Mouse (Mus musculus): ENCODE measurements around the gene Oxsr1. TPM values are rescaled to one million over a fixed set of nuclear protein-coding genes. Genes with fewer than 3 reads are reported as not detected.
"Not testable (repeated sequence)": the region's sequence is repeated elsewhere in the genome, so short reads cannot be mapped to it uniquely, and the experiment has no call there.

Oxsr1 gene
- polyA plus RNA-seq, 1 experiment from 2014 or later: 41.7 TPM

DNA sequence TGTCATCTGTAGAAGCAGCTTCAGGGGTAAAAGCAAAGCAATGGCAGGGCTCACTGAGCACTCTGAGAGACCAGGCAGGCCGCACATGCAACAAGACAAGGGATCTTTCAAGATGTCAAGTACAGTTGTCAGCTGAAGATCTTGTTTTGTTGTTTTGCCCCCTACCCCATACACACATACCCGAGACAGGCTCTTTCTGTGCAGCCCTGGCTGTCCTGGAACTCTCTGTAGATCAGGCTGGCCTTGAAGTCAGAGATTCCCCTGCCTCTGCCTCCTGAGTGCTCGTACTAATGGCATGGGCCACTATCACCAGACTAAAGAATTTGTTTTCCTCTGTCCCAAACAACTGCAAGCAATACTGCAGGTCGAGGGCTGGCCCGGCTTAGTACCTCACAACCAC is 44.2 kb downstream of the Oxsr1 start:
- in situ Hi-C loops (cut with MboI; ENCODE audit: low pct_unique_long_range_greater_than_20kb): no loop called here
- CTCF ChIA-PET: interaction anchor here (0.8 kb wide), 1 partner anchor 10 kb away, joined by 3 read pairs; no protein-coding TSS in a partner anchor
- no peak for TF ChIP-seq CTCF (IDR thresholded peaks at IDR 0.05)
- no peaks in the 10 kb centered on the region for H3K27me3 ChIP-seq
- POLR2A ChIA-PET: no interaction called here
- DNase-seq (ENCODE audit: low read depth, low spot score) (no peak), ATAC-seq (no peak)

DNA sequence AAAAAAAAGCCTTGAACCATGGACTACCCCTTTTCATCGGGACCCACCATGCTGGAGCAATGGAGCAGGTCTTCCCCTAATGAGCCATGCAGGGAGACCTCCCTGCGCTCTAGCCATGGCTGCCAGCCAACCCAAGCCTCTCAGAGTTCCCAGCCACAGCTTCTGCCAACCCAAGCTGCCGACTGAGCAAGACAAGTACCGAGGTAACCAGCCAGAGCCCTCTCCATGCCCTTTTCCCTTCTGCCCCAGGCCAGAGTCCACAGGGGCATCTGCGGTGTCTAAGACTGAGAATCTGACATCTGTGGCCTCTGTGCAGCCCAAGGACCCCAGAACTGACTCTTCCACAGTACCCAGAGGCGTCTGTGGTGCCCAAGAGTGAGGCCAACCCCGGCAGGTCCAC is 45.9 kb downstream of the Oxsr1 start:
- POLR2A ChIA-PET: no interaction called here
- no peaks in the 10 kb centered on the region for H3K27me3 ChIP-seq
- DNase-seq (ENCODE audit: low read depth, low spot score) (no peak), ATAC-seq (no peak)
- in situ Hi-C loops (cut with MboI; ENCODE audit: low pct_unique_long_range_greater_than_20kb): no loop called here
- CTCF ChIA-PET: no interaction called here
- no peak for TF ChIP-seq CTCF (IDR thresholded peaks at IDR 0.05)

DNA sequence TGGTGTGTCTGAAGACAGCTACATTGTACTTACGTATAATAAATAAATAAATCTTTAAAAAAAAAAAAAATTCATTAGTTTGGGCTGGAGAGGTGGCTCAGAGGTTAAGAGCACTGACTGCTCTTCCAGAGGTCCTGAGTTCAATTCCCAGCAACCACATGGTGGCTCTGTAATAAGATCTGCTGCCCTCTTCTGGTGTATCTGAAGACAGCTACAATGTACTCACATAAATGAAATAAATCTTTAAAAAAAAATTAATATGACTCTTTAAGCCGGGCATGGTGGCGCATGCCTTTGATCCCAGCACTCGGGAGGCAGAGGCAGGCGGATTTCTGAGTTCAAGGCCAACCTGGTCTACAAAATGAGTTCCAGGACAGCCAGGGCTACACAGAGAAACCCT is 47.4 kb downstream of the Oxsr1 start:
- H3K27me3 ChIP-seq; in situ Hi-C loops (cut with MboI; ENCODE audit: low pct_unique_long_range_greater_than_20kb); POLR2A ChIA-PET; DNase-seq (ENCODE audit: low read depth, low spot score); ATAC-seq: not testable (repeated sequence)
- CTCF ChIA-PET: interaction anchor here (0.8 to 2.1 kb wide), 3 partner anchors 10 to 26 kb away, joined by 3 to 6 read pairs (median 5); no protein-coding TSS in a partner anchor
- peak; percentile 56 for TF ChIP-seq CTCF (IDR thresholded peaks at IDR 0.05)

DNA sequence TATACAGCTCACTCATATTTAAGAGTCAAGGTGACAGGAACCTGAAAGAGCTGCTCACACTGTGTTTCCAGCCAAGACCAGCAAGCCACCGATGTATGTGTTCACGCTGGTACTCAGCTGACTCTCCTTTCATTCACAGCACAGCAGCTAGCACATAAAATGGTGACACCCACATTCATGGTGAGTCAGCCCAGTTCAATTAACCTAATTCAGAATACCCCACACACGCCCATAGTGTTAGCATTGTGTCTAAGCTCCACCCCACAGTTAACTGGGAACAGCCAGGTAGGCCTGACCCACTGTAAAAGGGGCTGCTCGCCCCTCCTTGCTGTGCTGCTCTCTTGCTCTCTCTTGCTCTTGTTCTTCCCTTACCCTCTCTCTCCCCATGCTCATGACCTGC is 50.7 kb downstream of the Oxsr1 start:
- no peaks in the 10 kb centered on the region for H3K27me3 ChIP-seq
- ChIA-PET POLR2A (no interaction called here), CTCF (interaction anchor here (2.1 kb wide), 1 partner anchor 16 kb away, joined by 4 read pairs; no protein-coding TSS in a partner anchor)
- no peak for ATAC-seq
- DNase-seq (ENCODE audit: low read depth, low spot score): no peak
- no peak for TF ChIP-seq CTCF (IDR thresholded peaks at IDR 0.05)
- in situ Hi-C loops (cut with MboI; ENCODE audit: low pct_unique_long_range_greater_than_20kb): no loop called here

DNA sequence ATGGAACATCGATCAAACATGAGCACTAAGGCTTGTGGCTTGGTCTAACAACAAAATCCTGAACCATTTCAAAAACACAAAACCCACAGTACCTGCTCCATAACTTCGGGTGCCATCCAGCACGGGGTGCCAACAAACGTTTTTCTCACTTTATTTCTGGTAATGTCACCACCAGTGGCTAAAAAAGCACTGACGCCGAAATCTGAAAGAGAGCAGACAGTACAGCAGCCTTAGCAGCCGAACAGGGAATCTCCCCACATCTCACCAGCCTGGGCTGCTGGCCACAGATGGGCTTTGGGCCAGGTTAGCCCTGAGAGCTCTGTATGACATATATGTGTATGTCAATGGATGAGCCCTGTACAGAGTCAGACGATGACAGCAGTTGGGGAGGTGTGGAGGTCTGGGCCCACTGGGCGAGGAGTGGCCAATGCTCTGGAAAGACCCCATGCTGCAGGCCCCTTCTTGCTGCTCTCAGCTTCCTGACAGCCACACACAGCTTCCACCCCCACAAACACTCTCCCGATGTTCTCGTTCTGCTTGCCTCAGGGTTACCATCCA is 53.6 kb downstream of the Oxsr1 start:
- no peak for TF ChIP-seq CTCF (IDR thresholded peaks at IDR 0.05)
- no peaks in the 10 kb centered on the region for H3K27me3 ChIP-seq
- in situ Hi-C loops (cut with MboI; ENCODE audit: low pct_unique_long_range_greater_than_20kb): no loop called here
- POLR2A ChIA-PET: no interaction called here
- ATAC-seq (no peak), DNase-seq (ENCODE audit: low read depth, low spot score) (no peak)
- CTCF ChIA-PET: no interaction called here

DNA sequence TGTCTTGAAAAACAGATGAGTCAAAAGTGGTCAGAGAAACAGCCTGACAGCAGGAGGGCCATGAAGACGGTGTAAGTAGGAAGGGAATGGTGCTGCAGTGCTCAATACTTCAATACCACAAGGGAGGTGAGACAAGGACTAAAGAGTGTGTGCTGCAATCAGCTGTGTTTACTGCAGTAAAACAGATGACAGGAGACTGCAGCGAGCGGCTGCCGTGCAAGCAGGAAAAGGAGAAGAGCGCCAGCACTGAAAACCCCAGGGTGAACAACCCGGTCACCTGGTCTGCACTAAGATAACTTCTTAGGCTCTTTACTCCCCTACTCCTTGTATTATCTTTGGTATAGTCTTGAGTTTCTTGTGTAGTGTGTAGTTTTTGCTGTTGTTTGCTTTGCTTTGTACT is 54.1 kb downstream of the Oxsr1 start:
- TF ChIP-seq CTCF (IDR thresholded peaks at IDR 0.05): no peak
- H3K27me3 ChIP-seq: no peaks in the 10 kb centered on the region
- ChIA-PET CTCF (no interaction called here), POLR2A (no interaction called here)
- in situ Hi-C loops (cut with MboI; ENCODE audit: low pct_unique_long_range_greater_than_20kb): no loop called here
- ATAC-seq (no peak), DNase-seq (ENCODE audit: low read depth, low spot score) (no peak)

DNA sequence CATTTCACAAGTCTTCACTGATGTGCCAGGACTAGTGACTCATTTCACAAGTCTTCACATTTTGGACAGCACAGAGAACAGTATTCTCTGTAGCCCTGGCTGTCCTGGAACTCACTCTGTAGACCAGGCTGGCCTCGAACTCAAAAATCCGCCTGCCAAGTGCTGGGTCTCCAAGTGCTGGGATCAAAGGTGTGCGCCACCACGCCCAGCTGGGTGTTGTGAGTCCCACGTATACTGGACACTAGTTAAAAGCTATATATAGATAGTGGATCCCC is 56.2 kb downstream of the Oxsr1 start:
- ATAC-seq; in situ Hi-C loops (cut with MboI; ENCODE audit: low pct_unique_long_range_greater_than_20kb); H3K27me3 ChIP-seq; CTCF ChIA-PET; DNase-seq (ENCODE audit: low read depth, low spot score): not testable (repeated sequence)
- POLR2A ChIA-PET: interaction anchor here (0.6 kb wide), 1 partner anchor 18 kb away, joined by 3 read pairs; no protein-coding TSS in a partner anchor

DNA sequence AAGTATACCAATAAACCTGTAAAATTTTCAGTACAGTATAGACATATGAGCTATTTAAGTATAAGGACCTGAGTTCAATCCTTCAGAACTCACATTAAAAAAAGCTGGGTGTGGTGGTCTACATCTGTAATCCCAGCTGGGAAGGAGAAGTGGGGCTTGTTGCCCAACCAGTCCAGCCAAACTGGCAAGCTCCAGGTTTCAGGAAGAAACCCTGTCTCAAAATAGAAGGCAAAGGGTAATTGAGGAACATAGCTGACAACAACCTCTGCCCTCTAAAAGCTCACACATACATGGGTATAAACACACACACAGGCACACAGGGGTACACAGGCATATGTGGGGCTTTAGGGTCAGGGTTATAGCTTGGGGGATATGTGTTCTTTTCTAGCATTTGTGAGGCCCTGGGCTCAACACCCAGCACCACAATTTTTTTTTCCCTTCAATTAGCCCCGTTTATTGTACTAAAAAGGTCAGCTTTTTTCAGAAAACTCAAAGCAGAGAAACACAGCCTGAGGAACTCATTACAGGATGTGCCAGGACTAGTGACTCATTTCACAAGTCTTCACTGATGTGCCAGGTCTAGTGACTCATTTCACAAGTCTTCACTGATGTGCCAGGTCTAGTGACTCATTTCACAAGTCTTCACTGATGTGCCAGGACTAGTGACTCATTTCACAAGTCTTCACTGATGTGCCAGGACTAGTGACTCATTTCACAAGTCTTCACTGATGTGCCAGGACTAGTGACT is 56.7 kb downstream of the Oxsr1 start:
- ATAC-seq; DNase-seq (ENCODE audit: low read depth, low spot score); in situ Hi-C loops (cut with MboI; ENCODE audit: low pct_unique_long_range_greater_than_20kb); H3K27me3 ChIP-seq: not testable (repeated sequence)
- POLR2A ChIA-PET: interaction anchor here (0.5 to 0.6 kb wide), 2 partner anchors 17 to 93 kb away, joined by 3 to 7 read pairs; no protein-coding TSS in a partner anchor
- CTCF ChIA-PET: interaction anchor here (1.6 kb wide), 1 partner anchor 8 kb away, joined by 5 read pairs; no protein-coding TSS in a partner anchor

DNA sequence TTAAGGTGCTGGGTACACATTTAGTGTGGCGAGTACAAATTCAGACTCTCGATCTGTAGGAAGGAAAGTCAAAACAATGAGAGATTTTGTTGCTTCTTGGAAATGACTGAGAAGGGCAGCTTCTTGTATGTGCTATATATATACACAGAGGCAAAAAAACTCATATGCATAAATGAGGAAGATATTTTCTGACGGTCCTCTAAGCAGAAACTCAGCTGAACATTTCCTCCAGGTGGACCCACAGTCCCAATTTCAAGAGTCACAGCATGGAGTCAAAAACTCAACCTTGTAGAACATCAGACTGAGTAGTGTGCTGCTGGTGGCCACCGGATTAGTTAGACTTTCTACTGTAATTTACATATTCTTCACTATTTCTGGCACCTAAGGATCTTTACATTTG is 59.2 kb downstream of the Oxsr1 start:
- no peaks in the 10 kb centered on the region for H3K27me3 ChIP-seq
- ChIA-PET CTCF (interaction anchor here (2.0 kb wide), 1 partner anchor 11 kb away, joined by 6 read pairs; no protein-coding TSS in a partner anchor), POLR2A (interaction anchor here (0.7 kb wide), 1 partner anchor 103 kb away, joined by 3 read pairs; no protein-coding TSS in a partner anchor)
- in situ Hi-C loops (cut with MboI; ENCODE audit: low pct_unique_long_range_greater_than_20kb): no loop called here
- no peak for DNase-seq (ENCODE audit: low read depth, low spot score)
- TF ChIP-seq CTCF (IDR thresholded peaks at IDR 0.05): no peak
- ATAC-seq: no peak

DNA sequence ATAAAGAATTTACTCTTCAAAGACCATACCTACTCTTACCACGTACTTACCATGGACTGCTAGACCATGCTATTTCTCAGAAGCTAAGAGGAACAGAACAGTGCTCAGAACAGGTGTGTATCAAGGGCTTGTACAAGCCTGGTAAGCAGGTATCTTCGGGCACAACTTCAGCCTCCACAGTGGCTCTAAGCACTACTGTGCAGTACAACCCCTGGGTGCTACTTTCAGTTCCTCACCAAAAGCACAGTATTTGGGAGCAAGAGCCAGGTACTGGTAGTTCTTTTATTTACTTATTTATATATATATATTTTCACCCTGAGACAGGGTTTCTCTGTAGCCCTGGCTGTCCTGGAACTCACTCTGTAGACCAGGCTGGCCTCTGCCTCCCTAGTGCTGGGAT is 61.4 kb downstream of the Oxsr1 start:
- no peaks in the 10 kb centered on the region for H3K27me3 ChIP-seq
- TF ChIP-seq CTCF (IDR thresholded peaks at IDR 0.05): no peak
- ATAC-seq: no peak
- ChIA-PET CTCF (interaction anchor here (1.2 to 2.2 kb wide), 2 partner anchors 11 to 13 kb away, joined by 3 to 5 read pairs; no protein-coding TSS in a partner anchor), POLR2A (no interaction called here)
- in situ Hi-C loops (cut with MboI; ENCODE audit: low pct_unique_long_range_greater_than_20kb): no loop called here
- DNase-seq (ENCODE audit: low read depth, low spot score): no peak

DNA sequence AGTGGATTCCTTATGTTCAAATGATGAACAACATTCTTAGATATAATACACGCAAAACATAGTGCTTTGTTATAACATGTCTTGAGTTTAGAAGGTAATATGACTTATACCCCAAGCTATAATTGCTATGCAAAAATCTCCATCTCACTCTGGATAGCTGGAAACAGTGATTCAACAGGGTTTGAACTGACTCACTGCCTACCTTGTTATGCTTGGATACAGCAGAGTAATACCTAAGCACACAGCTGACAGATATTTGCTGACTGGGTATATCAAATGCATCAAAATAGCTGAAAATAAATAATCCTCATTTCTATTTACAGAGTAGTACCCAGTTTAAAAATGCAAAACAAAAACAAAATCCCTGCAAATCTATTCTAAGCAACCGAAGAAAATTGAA is 63.4 kb downstream of the Oxsr1 start:
- ChIA-PET CTCF (interaction anchor here (2.2 kb wide), 1 partner anchor 9 kb away, joined by 5 read pairs; no protein-coding TSS in a partner anchor), POLR2A (no interaction called here)
- in situ Hi-C loops (cut with MboI; ENCODE audit: low pct_unique_long_range_greater_than_20kb): no loop called here
- ATAC-seq (no peak), DNase-seq (ENCODE audit: low read depth, low spot score) (no peak)
- no peak for TF ChIP-seq CTCF (IDR thresholded peaks at IDR 0.05)
- H3K27me3 ChIP-seq: no peaks in the 10 kb centered on the region
